Mouse (Mus musculus) heart, embryonic 12.5 days (tissue): ENCODE measurements around the gene Cebpb. TPM values are rescaled to one million over a fixed set of nuclear protein-coding genes. Genes with fewer than 3 reads are reported as not detected.

ENCODE experiments used
- ATAC-seq: fragments of 200-750 bp; cut with Nextera tagmentation; 2 replicates; pipeline ENCODE4 v1.8.0; 2017; ENCODE audit warnings: moderate TSS enrichment, moderate library complexity; ENCODE audit not compliant: insufficient number of reproducible peaks, low FRiP score
- H3K27ac ChIP-seq: fragments of 300-500 bp; sonication (generic); 2 replicates; pipeline ENCODE4 v1.5.1; 2016; ENCODE audit warnings: mild to moderate bottlenecking, moderate library complexity; ENCODE audit not compliant: poor library complexity, severe bottlenecking
- H3K27me3 ChIP-seq: fragments of 300-500 bp; sonication (generic); replicated peaks from 2 replicates; pipeline ENCODE4 v1.6.1; 2016; ENCODE audit warnings: mild to moderate bottlenecking, moderate library complexity
- H3K36me3 ChIP-seq: fragments of 300-500 bp; sonication (generic); 2 replicates; pipeline ENCODE4 v1.6.1; 2016; ENCODE audit warnings: mild to moderate bottlenecking, moderate library complexity
- H3K4me1 ChIP-seq: fragments of 300-500 bp; sonication (generic); replicated peaks from 2 replicates; pipeline ENCODE4 v1.6.1; 2016; ENCODE audit warnings: mild to moderate bottlenecking
- H3K4me2 ChIP-seq: fragments of 300-500 bp; sonication (generic); 2 replicates; pipeline ENCODE4 v1.6.1; 2016; ENCODE audit warnings: mild to moderate bottlenecking, moderate library complexity
- H3K4me3 ChIP-seq: fragments of 300-500 bp; sonication (generic); 2 replicates; pipeline ENCODE4 v1.5.1; 2016; ENCODE audit warnings: mild to moderate bottlenecking
- H3K9ac ChIP-seq: fragments of 300-500 bp; sonication (generic); 2 replicates; pipeline ENCODE4 v1.6.1; 2016; ENCODE audit warnings: mild to moderate bottlenecking, moderate library complexity
- H3K9me3 ChIP-seq: fragments of 300-500 bp; sonication (generic); replicated peaks from 2 replicates; pipeline ENCODE4 v1.6.1; 2016; ENCODE audit warnings: mild to moderate bottlenecking, moderate library complexity
- WGBS: fragments of 180-500 bp; shearing (Covaris S2); methylation state at CpG from one replicate; pipeline ENCODE4 v1.1.7; 2016; 5-methylcytosine and 5-hydroxymethylcytosine counted together
- polyA plus RNA-seq: library from polyadenylated mRNA; unstranded; fragments of >200 nt; fragmentation: Nextera tagmentation; extraction: Ambion mirVana; gene quantifications from 2 replicates; pipeline ENCODE4 v1.2.1, GENCODE M21; 2016

Cebpb gene
- polyA plus RNA-seq, 1 experiment from 2014 or later: 16.8 TPM

DNA sequence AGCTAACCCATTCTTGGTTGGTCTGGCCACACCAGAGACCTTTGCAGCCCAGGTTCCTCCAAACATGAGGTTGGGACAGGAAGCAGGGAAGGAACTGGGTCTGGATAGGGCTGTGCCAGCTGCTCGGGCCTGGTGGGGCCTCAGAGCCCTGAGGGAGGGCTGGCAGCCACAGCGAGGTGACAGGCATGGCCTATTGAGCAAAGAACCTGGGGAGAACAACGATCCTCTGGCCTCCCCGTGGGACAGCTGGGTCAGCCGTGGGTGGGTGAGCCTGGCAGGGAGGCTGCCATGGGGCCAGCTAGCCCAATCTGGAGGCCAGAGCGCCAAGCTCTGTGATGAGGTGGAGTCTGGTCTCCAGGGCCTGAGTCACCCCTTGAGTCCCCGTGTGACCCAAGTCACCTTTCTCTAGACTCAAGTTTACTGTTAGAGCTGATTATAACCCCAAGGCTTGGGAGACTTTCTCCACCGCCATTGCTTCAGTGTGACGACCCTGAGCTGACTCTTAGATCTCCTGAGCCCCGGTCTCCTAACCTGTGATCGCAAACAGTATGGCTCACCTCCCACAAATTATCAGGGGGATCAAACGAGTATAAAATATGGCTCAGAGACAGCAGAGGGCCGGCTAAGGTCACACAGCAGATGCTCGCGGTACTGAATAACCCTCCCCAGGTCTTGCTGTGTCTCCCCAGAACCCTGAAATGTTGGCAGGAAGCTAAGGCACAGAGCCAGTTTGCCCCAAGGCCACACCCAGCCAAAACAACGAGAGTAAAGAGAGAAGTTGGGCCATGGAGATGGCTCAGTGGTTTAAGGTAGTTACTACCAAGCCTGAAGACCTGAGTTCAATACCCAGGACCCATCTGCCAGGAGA is 2.1 kb upstream of the Cebpb start:
- Histone ChIP-seq H3K4me2 (no peak overlapping the region), H3K9me3 (no peaks in the 10 kb centered on the region), H3K4me3 (no peak overlapping the region), H3K9ac (no peak overlapping the region), H3K27ac (no peak overlapping the region), H3K4me1 (peaks cover 22% of the 10 kb centered on the region; the same call in 1 of the 2 replicates), H3K36me3 (no peaks in the 10 kb centered on the region), H3K27me3 (peaks cover 21% of the 10 kb centered on the region)
- no peak for ATAC-seq
- 81% methylated on average over 16 of the region's 16 CpGs for WGBS

DNA sequence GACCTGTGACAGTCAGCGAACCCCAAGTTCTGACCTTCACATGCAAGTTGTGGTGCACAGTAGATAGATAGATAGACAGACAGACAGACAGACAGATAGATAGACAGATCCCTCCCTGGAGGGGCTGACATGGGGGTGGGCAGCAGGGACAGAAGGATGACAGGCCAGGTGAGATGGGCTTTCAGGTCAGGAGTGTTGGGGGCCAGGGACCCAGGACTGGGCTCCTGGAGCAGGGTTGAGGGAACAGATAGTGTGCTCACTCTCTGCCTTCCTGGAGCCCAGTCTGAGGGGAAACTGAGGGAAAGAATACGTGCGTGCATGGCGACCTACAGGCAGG is 1.5 kb upstream of the Cebpb start:
- Histone ChIP-seq H3K36me3 (no peaks in the 10 kb centered on the region), H3K4me1 (peaks cover 28% of the 10 kb centered on the region), H3K27me3 (peaks cover 21% of the 10 kb centered on the region), H3K4me2 (no peak overlapping the region), H3K9me3 (no peaks in the 10 kb centered on the region), H3K9ac (no peak overlapping the region), H3K27ac (no peak overlapping the region), H3K4me3 (no peak overlapping the region)
- ATAC-seq: no peak
- 91% methylated on average over 4 of the region's 4 CpGs for whole genome bisulfite sequencing

DNA sequence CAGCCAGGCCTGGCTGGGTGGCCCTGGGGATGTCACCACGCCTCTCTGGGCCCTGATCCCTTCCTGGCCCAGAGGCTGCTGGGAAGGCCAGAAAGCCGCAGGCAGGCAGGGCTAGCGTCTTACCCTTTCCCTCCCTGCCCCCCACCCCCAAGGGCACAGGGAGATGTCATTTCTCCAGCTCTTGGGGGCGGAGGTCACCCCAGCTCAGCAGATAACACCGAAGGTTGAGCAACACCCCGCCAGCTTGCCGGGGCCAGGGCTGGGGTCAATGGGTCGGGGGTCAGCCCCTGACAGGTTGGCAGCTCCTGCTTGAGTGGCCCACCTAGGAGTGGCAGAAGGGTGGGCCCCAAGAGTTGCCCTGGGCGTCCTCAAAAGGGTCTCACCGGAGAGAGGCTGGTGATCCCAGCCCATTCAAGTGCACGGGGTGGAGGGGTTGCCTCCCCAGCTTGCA is 1.0 kb upstream of the Cebpb start:
- H3K36me3 ChIP-seq: no peaks in the 10 kb centered on the region
- no peak overlapping the region for H3K4me3 ChIP-seq
- H3K4me2 ChIP-seq: no peak overlapping the region
- peaks cover 21% of the 10 kb centered on the region for H3K27me3 ChIP-seq
- WGBS: 58% methylated on average over 11 of the region's 11 CpGs
- H3K9ac ChIP-seq: no peak overlapping the region
- ATAC-seq: no peak
- no peak overlapping the region for H3K27ac ChIP-seq
- H3K9me3 ChIP-seq: no peaks in the 10 kb centered on the region
- H3K4me1 ChIP-seq: peaks cover 31% of the 10 kb centered on the region

DNA sequence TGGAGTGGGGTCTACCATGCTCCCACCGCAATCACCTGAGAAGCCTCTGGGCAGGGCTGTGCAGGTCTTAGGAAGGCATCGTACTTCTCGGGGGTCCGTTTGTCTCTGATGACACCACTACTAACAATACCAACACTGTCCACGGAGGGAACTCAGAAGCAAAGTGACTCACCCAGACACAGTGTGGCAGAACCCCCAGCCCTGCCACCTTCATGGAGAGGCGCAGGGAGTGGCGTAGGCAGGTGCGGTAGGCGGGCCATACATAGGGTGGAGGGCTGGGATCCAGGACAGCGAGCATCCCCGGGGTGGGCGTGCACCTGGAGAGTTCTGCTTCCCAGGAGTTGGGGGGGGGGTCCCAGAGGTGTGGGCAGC is 603 bp upstream of the Cebpb start:
- no peaks in the 10 kb centered on the region for H3K36me3 ChIP-seq
- H3K9ac ChIP-seq: peak overlapping the region; percentile 81
- peaks cover 21% of the 10 kb centered on the region for H3K27me3 ChIP-seq
- peak; percentile 7; the same call in 1 of the 2 replicates for ATAC-seq
- H3K27ac ChIP-seq: no peak overlapping the region
- H3K4me3 ChIP-seq: peak overlapping the region; percentile 81
- peak overlapping the region; percentile 99 for H3K4me2 ChIP-seq
- WGBS: 26% methylated on average over 12 of the region's 12 CpGs
- H3K9me3 ChIP-seq: no peaks in the 10 kb centered on the region
- peaks cover 31% of the 10 kb centered on the region for H3K4me1 ChIP-seq

DNA sequence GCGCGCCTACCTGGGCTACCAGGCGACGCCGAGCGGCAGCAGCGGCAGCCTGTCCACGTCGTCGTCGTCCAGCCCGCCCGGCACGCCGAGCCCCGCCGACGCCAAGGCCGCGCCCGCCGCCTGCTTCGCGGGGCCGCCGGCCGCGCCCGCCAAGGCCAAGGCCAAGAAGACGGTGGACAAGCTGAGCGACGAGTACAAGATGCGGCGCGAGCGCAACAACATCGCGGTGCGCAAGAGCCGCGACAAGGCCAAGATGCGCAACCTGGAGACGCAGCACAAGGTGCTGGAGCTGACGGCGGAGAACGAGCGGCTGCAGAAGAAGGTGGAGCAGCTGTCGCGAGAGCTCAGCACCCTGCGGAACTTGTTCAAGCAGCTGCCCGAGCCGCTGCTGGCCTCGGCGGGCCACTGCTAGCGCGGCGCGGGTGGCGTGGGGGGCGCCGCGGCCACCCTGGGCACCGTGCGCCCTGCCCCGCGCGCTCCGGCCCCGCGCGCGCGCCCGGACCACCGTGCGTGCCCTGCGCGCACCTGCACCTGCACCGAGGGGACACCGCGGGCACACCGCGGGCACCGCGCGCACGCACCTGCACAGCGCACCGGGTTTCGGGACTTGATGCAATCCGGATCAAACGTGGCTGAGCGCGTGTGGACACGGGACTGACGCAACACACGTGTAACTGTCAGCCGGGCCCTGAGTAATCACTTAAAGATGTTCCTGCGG is 945 bp downstream of the Cebpb start, which contains the start of gene Tmem189:
Gene Tmem189, minus strand, starts transcription at position 322 of the 718 bp plus-strand sequence.
- under 1% methylated on average over 99 of the region's 99 CpGs for WGBS
- Histone ChIP-seq H3K9ac (peak within 1 kb of the TSS; percentile 81), H3K4me1 (peaks cover 31% of the 10 kb centered on the region), H3K4me3 (peak within 1 kb of the TSS; percentile 81), H3K36me3 (no peaks in the 10 kb centered on the region), H3K4me2 (peak within 1 kb of the TSS; percentile 99), H3K9me3 (no peaks in the 10 kb centered on the region), H3K27ac (peak within 1 kb of the TSS; percentile 64), H3K27me3 (peaks cover 21% of the 10 kb centered on the region)
- ATAC-seq: no peak

DNA sequence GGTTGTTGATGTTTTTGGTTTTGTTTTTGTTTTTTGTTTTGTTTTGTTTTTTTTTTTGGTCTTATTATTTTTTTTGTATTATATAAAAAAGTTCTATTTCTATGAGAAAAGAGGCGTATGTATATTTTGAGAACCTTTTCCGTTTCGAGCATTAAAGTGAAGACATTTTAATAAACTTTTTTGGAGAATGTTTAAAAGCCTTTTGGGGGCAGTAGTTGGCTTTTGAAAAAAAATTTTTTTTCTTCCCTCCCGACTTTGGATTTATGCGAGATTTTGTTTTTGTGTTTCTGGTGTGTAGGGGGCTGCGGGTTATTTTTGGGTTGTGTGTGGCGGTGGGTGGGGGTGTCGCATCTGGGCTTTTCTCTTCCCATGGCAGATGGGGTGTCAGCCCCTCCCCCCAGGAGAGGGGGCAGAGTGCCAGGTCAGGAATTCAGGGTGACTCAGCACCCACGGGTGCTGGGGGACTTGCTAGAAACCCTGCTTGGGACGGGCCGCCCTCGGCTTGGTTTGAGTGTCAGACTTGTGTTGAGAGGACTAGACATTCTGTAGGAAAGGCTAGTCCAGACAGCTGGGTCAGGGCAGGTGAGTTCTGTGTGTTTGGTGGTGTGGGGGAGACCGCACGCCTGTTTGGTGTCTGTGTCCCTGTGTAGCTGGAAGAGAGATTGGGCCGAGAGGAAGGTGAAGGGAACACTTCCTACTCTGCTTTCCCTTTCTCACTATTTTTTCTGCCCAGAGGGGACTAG is 1.7 kb downstream of the Cebpb start:
- WGBS: 53% methylated on average over 15 of the region's 15 CpGs
- Histone ChIP-seq H3K9me3 (0 out of 2 replicates have a peak, but pooled peaks cover 2% of the 10 kb centered on the region), H3K27ac (no peak overlapping the region)

DNA sequence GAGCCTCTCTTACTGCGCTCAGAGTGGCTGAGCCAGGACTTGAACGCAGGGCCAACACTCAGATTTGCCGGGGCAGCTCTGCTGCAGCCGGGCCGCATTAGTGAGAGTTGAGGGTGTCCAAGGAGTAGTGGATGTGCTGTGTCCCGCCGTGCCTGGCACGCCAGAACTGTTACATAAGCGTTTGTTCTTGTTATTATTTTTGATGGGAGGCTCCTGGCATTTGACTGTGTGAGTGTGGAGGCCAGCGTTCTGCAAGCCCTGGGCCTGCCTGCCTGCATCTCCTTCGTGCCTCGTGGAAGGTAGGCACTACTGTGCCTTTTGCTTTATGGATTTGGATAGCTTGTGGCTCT is 2.2 kb downstream of the Cebpb start:
- H3K27me3 ChIP-seq: peaks cover 21% of the 10 kb centered on the region
- no peak for ATAC-seq
- 0 out of 2 replicates have a peak, but pooled peaks cover 4% of the 10 kb centered on the region for H3K9me3 ChIP-seq
- peak overlapping the region; percentile 62 for H3K9ac ChIP-seq
- peak overlapping the region; percentile 67 for H3K4me2 ChIP-seq
- H3K4me3 ChIP-seq: peak overlapping the region; percentile 38
- peaks cover 31% of the 10 kb centered on the region for H3K4me1 ChIP-seq
- 80% methylated on average over 12 of the region's 12 CpGs for WGBS
- H3K27ac ChIP-seq: no peak overlapping the region
- 0 out of 2 replicates have a peak, but pooled peaks cover 3% of the 10 kb centered on the region for H3K36me3 ChIP-seq

More for the DNA sequence above, 1.7 kb downstream of the Cebpb start:
- H3K9ac ChIP-seq: peak overlapping the region; percentile 81
- 0 out of 2 replicates have a peak, but pooled peaks cover under 1% of the 10 kb centered on the region for H3K36me3 ChIP-seq
- peak overlapping the region; percentile 99 for H3K4me2 ChIP-seq
- peak overlapping the region; percentile 81 for H3K4me3 ChIP-seq
- ATAC-seq: no peak
- H3K4me1 ChIP-seq: peaks cover 31% of the 10 kb centered on the region
- peaks cover 21% of the 10 kb centered on the region for H3K27me3 ChIP-seq

DNA sequence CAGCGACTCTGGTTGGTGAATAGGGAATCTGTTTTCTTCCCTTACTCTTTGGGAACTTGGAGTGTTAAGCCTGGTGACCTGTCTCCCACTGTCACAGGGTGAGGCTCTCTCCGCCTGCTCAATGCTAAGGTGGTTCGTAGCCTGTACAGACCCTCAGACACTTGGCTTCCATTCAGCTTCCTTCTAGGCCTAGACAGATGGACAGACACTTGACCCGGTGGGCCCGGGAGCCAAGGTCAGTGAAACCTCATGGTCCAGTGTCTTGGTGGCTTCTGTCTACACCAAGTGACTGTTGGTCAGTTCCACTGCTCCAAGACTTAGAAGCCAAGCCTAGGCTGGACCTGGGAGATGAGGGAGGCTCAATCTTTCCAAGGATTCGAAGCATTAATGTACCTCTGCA is 2.7 kb downstream of the Cebpb start:
- H3K4me1 ChIP-seq: peaks cover 35% of the 10 kb centered on the region
- peak overlapping the region; percentile 67 for H3K4me2 ChIP-seq
- H3K4me3 ChIP-seq: no peak overlapping the region

DNA sequence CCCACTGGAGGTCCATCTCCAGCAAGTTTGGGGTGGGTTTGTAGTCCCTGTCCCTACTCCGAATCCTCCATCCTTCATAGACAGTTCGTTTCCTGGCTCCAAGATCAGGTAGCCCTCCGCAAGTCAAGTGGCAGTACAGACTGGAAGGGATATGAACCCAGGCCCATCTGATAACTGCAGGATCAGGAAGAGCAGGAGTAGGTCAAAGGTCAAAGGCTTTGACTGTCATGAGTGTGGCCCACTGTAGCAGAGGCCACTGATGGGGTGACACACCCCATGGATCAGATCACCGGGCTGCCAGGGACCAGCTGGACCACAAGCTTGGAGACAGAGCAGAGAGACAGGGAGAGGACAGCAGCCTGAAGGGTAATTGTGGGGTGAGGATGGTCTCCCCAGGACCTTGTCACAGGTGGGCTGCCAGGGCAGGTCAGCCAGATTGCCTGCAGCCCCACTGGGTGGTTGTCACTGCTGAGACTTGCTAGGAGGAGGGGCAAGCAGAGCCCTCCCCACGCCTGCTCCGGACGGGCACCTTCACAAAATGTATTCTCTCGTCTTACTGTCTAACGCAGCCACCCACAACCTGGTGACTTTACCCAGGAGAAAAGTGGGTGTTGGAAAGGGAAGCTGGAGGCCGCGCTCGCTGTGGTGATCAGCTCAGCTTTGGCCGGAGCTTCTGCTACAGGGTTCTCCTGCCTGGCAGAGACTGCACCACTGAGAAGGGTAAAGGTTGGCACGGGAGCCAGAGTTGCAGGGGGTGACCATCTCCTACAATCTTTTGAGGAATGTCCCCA is 3.4 kb downstream of the Cebpb start:
- no peak for ATAC-seq
- Histone ChIP-seq H3K4me2 (peak overlapping the region; percentile 67; the same call in 1 of the 2 replicates), H3K36me3 (0 out of 2 replicates have a peak, but pooled peaks cover 3% of the 10 kb centered on the region), H3K9ac (no peak overlapping the region), H3K27ac (no peak overlapping the region), H3K4me1 (peaks cover 35% of the 10 kb centered on the region), H3K9me3 (0 out of 2 replicates have a peak, but pooled peaks cover 4% of the 10 kb centered on the region), H3K27me3 (peaks cover 12% of the 10 kb centered on the region), H3K4me3 (no peak overlapping the region)
- 90% methylated on average over 14 of the region's 14 CpGs for WGBS

More for the DNA sequence above, 2.7 kb downstream of the Cebpb start:
- Histone ChIP-seq H3K27ac (no peak overlapping the region), H3K9me3 (0 out of 2 replicates have a peak, but pooled peaks cover 4% of the 10 kb centered on the region), H3K9ac (no peak overlapping the region), H3K27me3 (peaks cover 19% of the 10 kb centered on the region), H3K36me3 (0 out of 2 replicates have a peak, but pooled peaks cover 3% of the 10 kb centered on the region)
- 86% methylated on average over 6 of the region's 6 CpGs for WGBS
- no peak for ATAC-seq

DNA sequence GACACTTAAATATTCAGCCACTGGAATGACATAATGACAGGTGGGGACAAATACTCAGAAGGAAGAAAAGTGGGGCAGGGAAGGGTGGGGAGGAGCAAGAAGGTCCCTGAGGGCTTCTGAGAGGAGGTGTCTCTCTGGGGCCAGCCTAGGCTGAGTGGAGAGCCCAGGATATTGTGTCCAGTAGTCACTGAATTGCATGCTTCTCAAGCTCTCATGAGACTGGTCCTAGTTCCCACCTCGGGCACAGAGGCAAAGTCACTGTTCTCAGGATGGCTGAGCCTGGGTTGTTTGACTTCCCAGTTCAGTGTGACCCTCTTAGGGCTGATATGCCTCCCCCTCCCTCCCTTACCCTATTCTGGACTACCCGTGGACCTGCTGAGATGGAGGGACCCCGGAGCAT is 4.1 kb downstream of the Cebpb start:
- 57% methylated on average over 3 of the region's 3 CpGs for WGBS
- Histone ChIP-seq H3K9me3 (0 out of 2 replicates have a peak, but pooled peaks cover 4% of the 10 kb centered on the region), H3K9ac (no peak overlapping the region), H3K4me2 (no peak overlapping the region), H3K27me3 (peaks cover 4% of the 10 kb centered on the region), H3K4me1 (peaks cover 40% of the 10 kb centered on the region), H3K27ac (no peak overlapping the region), H3K36me3 (0 out of 2 replicates have a peak, but pooled peaks cover 3% of the 10 kb centered on the region), H3K4me3 (no peak overlapping the region)
- no peak for ATAC-seq
